Comparison of ENCODE assay signal across 8 mouse cellular contexts in genomic region chr11:118908431-118908980, GRCm38 (mm10). TPM values are rescaled to one million over a fixed set of nuclear protein-coding genes. Genes with fewer than 3 reads are reported as not detected.
DNase-seq lines count a peak whose midpoint lies in the region; ATAC-seq and TF ChIP-seq lines count a peak whose summit lies in the region.

No protein-coding gene starts in this region.

- TF ChIP-seq CTCF in cerebellum, adult 2 months (IDR thresholded peaks at IDR 0.05; ENCODE audit: borderline replicate concordance, insufficient read depth, low read depth, low read length) = no peak

- no peak for ATAC-seq in kidney, embryonic 15.5 days (replicated peaks; ENCODE audit: low FRiP score)
- peak; percentile 24 for ATAC-seq in forebrain, embryonic 16.5 days
- peak; percentile 30; the same call in 1 of the 2 replicates for ATAC-seq in midbrain, embryonic 15.5 days (replicated peaks)
- no peak for ATAC-seq in erythroblast, adult 5-6 weeks (replicated peaks; ENCODE audit: low FRiP score, poor library complexity, severe bottlenecking)

- peak overlapping the region; percentile 75 for H3K4me2 ChIP-seq in kidney, embryonic 15.5 days
- H3K4me2 ChIP-seq in forebrain, embryonic 16.5 days (ENCODE audit: low read length) = peak overlapping the region; percentile 92
- H3K4me2 ChIP-seq in midbrain, embryonic 15.5 days = peak overlapping the region; percentile 65

- no peak overlapping the region for H3K27ac ChIP-seq in kidney, embryonic 15.5 days
- peak overlapping the region; percentile 99 for H3K27ac ChIP-seq in cerebellum, adult 2 months (ENCODE audit: insufficient read depth, low read length)
- H3K27ac ChIP-seq in forebrain, embryonic 16.5 days (ENCODE audit: low read length) = peak overlapping the region; percentile 93
- peak overlapping the region; percentile 92 for H3K27ac ChIP-seq in midbrain, embryonic 15.5 days

- peaks cover 92% of the 10 kb centered on the region for H3K27me3 ChIP-seq in kidney, embryonic 15.5 days
- H3K27me3 ChIP-seq in cerebellum, adult 2 months (ENCODE audit: control insufficient read depth, insufficient read depth, low read length) = no peaks in the 10 kb centered on the region
- peaks cover 8% of the 10 kb centered on the region; the same call in 1 of the 2 replicates for H3K27me3 ChIP-seq in forebrain, embryonic 16.5 days (replicated peaks; ENCODE audit: control insufficient read depth, insufficient read depth, low read length)
- H3K27me3 ChIP-seq in midbrain, embryonic 15.5 days (replicated peaks) = 0 out of 2 replicates have a peak, but pooled peaks cover 4% of the 10 kb centered on the region

- peaks cover 37% of the 10 kb centered on the region for H3K4me1 ChIP-seq in kidney, embryonic 15.5 days
- H3K4me1 ChIP-seq in cerebellum, adult 2 months (ENCODE audit: control insufficient read depth, insufficient read depth, low read length) = peaks cover 16% of the 10 kb centered on the region
- H3K4me1 ChIP-seq in forebrain, embryonic 16.5 days (replicated peaks; ENCODE audit: control insufficient read depth, insufficient read depth, low read length) = peaks cover 39% of the 10 kb centered on the region
- H3K4me1 ChIP-seq in midbrain, embryonic 15.5 days = peaks cover 56% of the 10 kb centered on the region

- no peaks in the 10 kb centered on the region for H3K36me3 ChIP-seq in kidney, embryonic 15.5 days
- no peaks in the 10 kb centered on the region for H3K36me3 ChIP-seq in forebrain, embryonic 16.5 days (ENCODE audit: control insufficient read depth, insufficient read depth)
- H3K36me3 ChIP-seq in midbrain, embryonic 15.5 days (replicated peaks) = no peaks in the 10 kb centered on the region

- peak overlapping the region; percentile 46 for H3K4me3 ChIP-seq in kidney, embryonic 15.5 days (replicated peaks)
- H3K4me3 ChIP-seq in cerebellum, adult 2 months (replicated peaks; ENCODE audit: insufficient read depth, low read depth, low read length) = peak overlapping the region; percentile 98
- H3K4me3 ChIP-seq in forebrain, embryonic 16.5 days (replicated peaks; ENCODE audit: low read length) = peak overlapping the region; percentile 89
- peak overlapping the region; percentile 75 for H3K4me3 ChIP-seq in midbrain, embryonic 15.5 days

- peak; percentile 32; the same call in 1 of the 2 replicates for TF ChIP-seq POLR2A in cerebellum, adult 2 months (IDR thresholded peaks at IDR 0.05; ENCODE audit: borderline replicate concordance, insufficient read depth, low read length)

- 1% methylated on average over 52 of the region's 52 CpGs for WGBS in kidney, embryonic 15.5 days
- WGBS in cerebellum, adult 2 months = under 1% methylated on average over 51 of the region's 52 CpGs
- under 1% methylated on average over 51 of the region's 52 CpGs for WGBS in forebrain, embryonic 16.5 days
- 0% methylated on average over 52 of the region's 52 CpGs for WGBS in midbrain, embryonic 15.5 days

- DNase-seq in kidney, postnatal 25 days = no peak
- DNase-seq in cerebellum, adult 2 months = peak; percentile 78 to 83
- DNase-seq in thymus, postnatal 25 days = no peak
- no peak for DNase-seq in adipocyte (ENCODE audit: low spot score)

- H3K9ac ChIP-seq in kidney, embryonic 15.5 days = peak overlapping the region; percentile 26; the same call in 1 of the 2 replicates
- peak overlapping the region; percentile 96 for H3K9ac ChIP-seq in forebrain, embryonic 16.5 days (replicated peaks; ENCODE audit: low read depth, low read length)
- H3K9ac ChIP-seq in midbrain, embryonic 15.5 days = peak overlapping the region; percentile 85

- no peaks in the 10 kb centered on the region for H3K9me3 ChIP-seq in kidney, embryonic 15.5 days (replicated peaks)
- no peaks in the 10 kb centered on the region for H3K9me3 ChIP-seq in forebrain, embryonic 16.5 days (ENCODE audit: control insufficient read depth, low read length)
- H3K9me3 ChIP-seq in midbrain, embryonic 15.5 days = no peaks in the 10 kb centered on the region

RNA-seq across cellular contexts. Expression of gene Rbfox3, which starts 2.9 kb away (rescaled TPM):
- polyA plus RNA-seq in kidney, embryonic 15.5 days (2015; fragmentation: Nextera tagmentation; extraction: Ambion mirVana) = 0.32 and 0.79 TPM in 2 replicates
- 163 and 201 TPM in 2 replicates for polyA plus RNA-seq in cerebellum, adult 2 months (2012; rRNA removed)
- 46.4 and 56.3 TPM in 2 replicates for polyA plus RNA-seq in forebrain, embryonic 16.5 days (2015; fragmentation: Nextera tagmentation; extraction: Ambion mirVana)
- 53.5 and 54.2 TPM in 2 replicates for polyA plus RNA-seq in midbrain, embryonic 15.5 days (2015; fragmentation: Nextera tagmentation; extraction: Ambion mirVana)
- total RNA-seq in erythroblast, adult 5-6 weeks (2015; ENCODE audit: low replicate concordance) = not detected in 2 replicates
- total RNA-seq in erythroblast, adult 5-6 weeks (2017; ENCODE audit: low replicate concordance) = not detected in 2 replicates

Comparison
In these comparisons a context has a peak if more than half of its experiments do, and no peak if none do; other contexts are left out.
1. ATAC-seq: peak in forebrain, embryonic 16.5 days (single experiment) and midbrain, embryonic 15.5 days (single experiment); none in kidney, embryonic 15.5 days (single experiment) and erythroblast, adult 5-6 weeks (single experiment).
2. H3K4me3 ChIP-seq: peak in every context shown above with its lines; median percentile 98 in cerebellum, adult 2 months; 89 in forebrain, embryonic 16.5 days; 75 in midbrain, embryonic 15.5 days; 46 in kidney, embryonic 15.5 days.
3. H3K9ac ChIP-seq: peak in every context shown above with its lines; median percentile 96 in forebrain, embryonic 16.5 days; 85 in midbrain, embryonic 15.5 days; 26 in kidney, embryonic 15.5 days.
4. DNase-seq: peak in cerebellum, adult 2 months (2 of 2); none in kidney, postnatal 25 days (0 of 2), thymus, postnatal 25 days (single experiment) and adipocyte (single experiment).
5. RNA of gene Rbfox3, which starts 2.9 kb away (polyA plus RNA-seq): 163 to 201 TPM in cerebellum, adult 2 months, 46.4 to 56.3 TPM in forebrain, embryonic 16.5 days and 53.5 to 54.2 TPM in midbrain, embryonic 15.5 days; 0.32 to 0.79 TPM in kidney, embryonic 15.5 days; every median in the first group is over 10 times any median in the second.
6. Peak in every context shown above with its lines, with median percentiles within 50 percentile points of each other: H3K4me2 ChIP-seq.